Mouse (Mus musculus): ENCODE data around the gene Samd8. TPM values are rescaled to one million over a fixed set of nuclear protein-coding genes. Genes with fewer than 3 reads are reported as not detected.
A peak's percentile ranks its signal among the peaks of the same experiment; 100 is the strongest.

Gene Samd8
- polyA plus RNA-seq, 1 experiment from 2014 or later = 7.1 TPM

DNA sequence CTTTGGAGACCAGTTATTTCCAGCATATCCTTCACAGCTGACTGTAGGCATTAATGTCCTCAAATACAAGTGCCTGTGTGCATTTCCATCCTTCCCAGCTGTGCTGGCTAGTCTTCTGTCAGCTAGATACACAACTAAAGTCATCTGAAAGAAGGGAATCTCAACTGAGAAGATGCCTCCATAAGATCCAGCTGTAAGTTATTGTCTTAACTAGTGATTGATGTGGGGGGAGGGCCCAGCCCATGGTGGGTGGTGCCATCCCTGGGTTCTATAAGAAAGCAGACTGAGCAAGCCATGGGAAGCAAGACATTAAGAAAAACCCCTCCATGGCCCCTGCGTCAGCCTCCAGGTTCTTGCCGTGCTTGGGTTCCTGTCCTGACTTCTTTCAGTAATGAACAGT is 74.6 kb downstream of the Samd8 start, which contains the start of gene Vdac2:
Gene Vdac2 (plus strand): TSS at position 301 of the 400 bp plus-strand sequence.
- no peak within 1 kb of the TSS for H3K9ac ChIP-seq (replicated peaks; ENCODE audit: low read depth)
- no peaks in the 10 kb centered on the region for H3K27me3 ChIP-seq (replicated peaks; ENCODE audit: insufficient read depth, low read length)
- H3K4me2 ChIP-seq (replicated peaks; ENCODE audit: low read depth, low read length) = no peak within 1 kb of the TSS
- peak within 1 kb of the TSS; percentile 33; the same call in 1 of the 2 replicates for H3K27ac ChIP-seq (ENCODE audit: low read length)
- H3K9me3 ChIP-seq (ENCODE audit: low read length) = no peaks in the 10 kb centered on the region
- TF ChIP-seq EP300 (IDR thresholded peaks at IDR 0.05) (no peak), CTCF (IDR thresholded peaks at IDR 0.05) (no peak)
- H3K4me1 ChIP-seq (ENCODE audit: insufficient read depth, low read depth, low read length) = peaks cover 20% of the 10 kb centered on the region; the same call in 1 of the 2 replicates
- DNase-seq (ENCODE audit: low spot score) = no peak
- no peak for ATAC-seq
- H3K4me3 ChIP-seq (ENCODE audit: low read depth, low read length) = no peak within 1 kb of the TSS
- H3K36me3 ChIP-seq (ENCODE audit: insufficient read depth, low read length) = no peaks in the 10 kb centered on the region
- 68% methylated on average over 2 of the region's 2 CpGs for WGBS

DNA sequence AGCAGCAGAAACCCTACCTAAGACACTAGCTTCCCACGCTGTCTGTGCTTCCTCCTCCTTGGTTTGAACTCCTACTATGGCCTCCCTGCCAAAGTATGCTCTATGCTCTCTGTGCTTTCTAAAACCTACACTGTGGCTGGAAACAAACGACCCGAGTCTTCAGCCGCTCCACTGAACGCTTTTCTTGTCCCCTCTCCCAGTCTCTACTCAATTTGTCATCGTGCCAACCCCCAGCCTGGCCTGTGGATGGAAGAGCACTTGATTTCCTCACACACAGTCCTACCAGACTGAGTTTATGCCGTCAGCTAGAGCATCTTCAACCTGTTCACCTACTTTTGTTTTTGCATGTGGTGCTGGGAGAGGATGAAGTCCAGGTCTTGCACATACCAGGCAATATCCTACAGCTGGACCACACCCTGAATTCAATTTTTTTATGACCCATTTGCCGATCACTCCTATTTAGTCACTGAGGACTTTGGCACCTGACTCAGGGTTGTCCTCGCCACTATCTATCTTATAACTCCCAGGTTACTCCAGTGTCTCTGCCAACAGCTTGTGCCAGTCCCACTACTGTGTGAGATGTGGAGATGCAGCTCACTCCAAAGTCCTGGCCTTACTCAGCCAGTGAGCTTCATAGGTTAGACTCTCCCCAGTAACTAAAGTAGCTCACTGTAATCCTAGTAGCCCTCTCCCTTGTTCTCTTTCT is 75.6 kb downstream of the Samd8 start:
- H3K4me2 ChIP-seq (replicated peaks; ENCODE audit: low read depth, low read length) = no peak overlapping the region
- H3K9ac ChIP-seq (replicated peaks; ENCODE audit: low read depth) = no peak overlapping the region
- no peak for ATAC-seq
- no peaks in the 10 kb centered on the region for H3K27me3 ChIP-seq (replicated peaks; ENCODE audit: insufficient read depth, low read length)
- no peak overlapping the region for H3K27ac ChIP-seq (ENCODE audit: low read length)
- no peaks in the 10 kb centered on the region for H3K9me3 ChIP-seq (ENCODE audit: low read length)
- H3K4me3 ChIP-seq (ENCODE audit: low read depth, low read length) = no peak overlapping the region
- no peak for DNase-seq (ENCODE audit: low spot score)
- no peaks in the 10 kb centered on the region for H3K36me3 ChIP-seq (ENCODE audit: insufficient read depth, low read length)
- 51% methylated on average over 9 of the region's 9 CpGs for WGBS
- H3K4me1 ChIP-seq (ENCODE audit: insufficient read depth, low read depth, low read length) = peaks cover 20% of the 10 kb centered on the region; the same call in 1 of the 2 replicates
- TF ChIP-seq EP300 (IDR thresholded peaks at IDR 0.05) = no peak
- TF ChIP-seq CTCF (IDR thresholded peaks at IDR 0.05) = no peak

DNA sequence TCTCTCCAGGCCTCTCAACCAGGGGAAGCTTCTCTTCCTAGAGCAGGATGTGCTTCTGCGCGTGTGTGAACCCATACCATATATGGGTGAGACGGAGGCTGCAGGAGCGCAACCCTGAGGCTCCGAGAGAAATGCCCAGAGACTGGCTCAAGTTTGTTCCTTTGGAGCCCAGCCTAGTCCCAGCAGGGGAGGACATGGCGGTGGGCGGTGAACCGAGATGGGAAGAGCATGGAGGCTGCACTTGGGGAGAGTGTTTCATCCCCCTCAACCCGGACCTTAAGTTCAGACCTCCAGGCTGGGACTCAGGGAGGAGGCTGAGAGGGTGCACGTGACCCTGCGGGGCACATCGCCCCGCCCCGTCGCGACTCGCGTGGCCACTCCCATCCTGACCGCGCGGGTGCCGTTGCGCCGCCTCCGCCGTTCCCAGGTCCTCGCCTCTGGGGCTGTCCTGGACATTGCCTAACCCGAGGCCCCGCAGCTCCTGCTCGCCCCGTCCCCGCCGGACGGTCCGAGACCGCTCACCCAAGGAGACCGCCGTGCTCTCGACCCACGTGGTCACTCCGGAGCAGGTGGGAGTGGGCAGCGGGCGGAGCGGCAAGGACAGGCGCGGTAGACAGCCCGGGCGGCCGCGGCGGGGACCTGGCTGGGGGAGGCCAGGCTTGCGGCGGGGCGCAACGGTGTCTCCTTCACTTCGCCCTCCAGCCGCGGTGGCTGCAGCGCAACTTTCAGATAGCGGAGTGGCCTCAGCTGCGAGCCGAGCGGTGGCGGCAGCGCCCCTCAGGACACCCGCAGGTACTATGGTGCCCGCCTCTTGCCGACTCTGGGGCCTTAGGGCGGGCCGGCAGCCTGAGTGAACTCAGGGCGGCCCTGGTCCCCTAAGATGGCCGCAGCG is 80.8 kb downstream of the Samd8 start:
- DNase-seq (ENCODE audit: low spot score) = peak; percentile 97
- Histone ChIP-seq H3K9ac (replicated peaks; ENCODE audit: low read depth) (peak overlapping the region; percentile 74), H3K4me1 (ENCODE audit: insufficient read depth, low read depth, low read length) (peaks cover 10% of the 10 kb centered on the region; the same call in 1 of the 2 replicates), H3K27ac (ENCODE audit: low read length) (peak overlapping the region; percentile 92), H3K27me3 (replicated peaks; ENCODE audit: insufficient read depth, low read length) (no peaks in the 10 kb centered on the region), H3K36me3 (ENCODE audit: insufficient read depth, low read length) (no peaks in the 10 kb centered on the region; the same call in 1 of the 2 replicates), H3K9me3 (ENCODE audit: low read length) (no peaks in the 10 kb centered on the region), H3K4me2 (replicated peaks; ENCODE audit: low read depth, low read length) (peak overlapping the region; percentile 55), H3K4me3 (ENCODE audit: low read depth, low read length) (peak overlapping the region; percentile 91)
- ATAC-seq = peak; percentile 98
- no peak for TF ChIP-seq EP300 (IDR thresholded peaks at IDR 0.05)
- TF ChIP-seq CTCF (IDR thresholded peaks at IDR 0.05) = peak; percentile 35
- WGBS = under 1% methylated on average over 60 of the region's 73 CpGs

DNA sequence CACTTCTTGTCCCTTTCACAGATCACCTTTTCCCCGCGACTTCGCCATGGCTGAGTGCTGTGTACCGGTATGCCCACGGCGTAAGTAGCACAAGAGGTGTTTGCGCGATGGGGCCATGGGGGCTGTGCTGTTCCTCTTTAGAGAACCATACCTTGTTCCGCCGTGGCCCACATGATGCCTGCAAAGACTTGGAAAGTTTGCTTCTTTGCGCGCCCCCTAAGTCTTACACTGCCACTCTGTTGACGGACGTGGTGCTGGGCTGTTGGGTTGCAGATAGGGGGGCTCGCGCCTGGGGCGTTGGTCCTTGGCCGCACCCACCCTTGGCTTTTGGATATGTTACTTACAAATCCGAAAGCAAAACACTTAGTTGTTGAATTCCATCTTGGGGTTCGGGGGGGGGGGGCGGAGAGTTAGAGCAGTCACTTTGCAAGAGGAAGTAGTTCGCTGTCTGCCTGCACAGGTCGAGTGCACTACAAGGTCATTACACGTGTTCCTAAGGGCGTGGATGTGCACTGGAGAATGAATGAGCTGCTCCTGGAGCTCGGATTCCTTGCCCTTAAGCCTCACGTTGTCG is 81.6 kb downstream of the Samd8 start:
- H3K36me3 ChIP-seq (ENCODE audit: insufficient read depth, low read length) = peaks cover 5% of the 10 kb centered on the region; the same call in 1 of the 2 replicates
- peak overlapping the region; percentile 74 for H3K9ac ChIP-seq (replicated peaks; ENCODE audit: low read depth)
- DNase-seq (ENCODE audit: low spot score) (peak; percentile 81), ATAC-seq (0 out of 2 replicates have a peak, but pooled peaks have one; percentile 1)
- peak overlapping the region; percentile 91 for H3K4me3 ChIP-seq (ENCODE audit: low read depth, low read length)
- peak overlapping the region; percentile 55 for H3K4me2 ChIP-seq (replicated peaks; ENCODE audit: low read depth, low read length)
- no peaks in the 10 kb centered on the region for H3K9me3 ChIP-seq (ENCODE audit: low read length)
- H3K27me3 ChIP-seq (replicated peaks; ENCODE audit: insufficient read depth, low read length) = no peaks in the 10 kb centered on the region
- under 1% methylated on average over 28 of the region's 28 CpGs for WGBS
- TF ChIP-seq EP300 (IDR thresholded peaks at IDR 0.05) (no peak), CTCF (IDR thresholded peaks at IDR 0.05) (0 out of 2 replicates have a peak, but pooled peaks have one; percentile 1)
- peaks cover 4% of the 10 kb centered on the region; the same call in 1 of the 2 replicates for H3K4me1 ChIP-seq (ENCODE audit: insufficient read depth, low read depth, low read length)
- H3K27ac ChIP-seq (ENCODE audit: low read length) = peak overlapping the region; percentile 92

DNA sequence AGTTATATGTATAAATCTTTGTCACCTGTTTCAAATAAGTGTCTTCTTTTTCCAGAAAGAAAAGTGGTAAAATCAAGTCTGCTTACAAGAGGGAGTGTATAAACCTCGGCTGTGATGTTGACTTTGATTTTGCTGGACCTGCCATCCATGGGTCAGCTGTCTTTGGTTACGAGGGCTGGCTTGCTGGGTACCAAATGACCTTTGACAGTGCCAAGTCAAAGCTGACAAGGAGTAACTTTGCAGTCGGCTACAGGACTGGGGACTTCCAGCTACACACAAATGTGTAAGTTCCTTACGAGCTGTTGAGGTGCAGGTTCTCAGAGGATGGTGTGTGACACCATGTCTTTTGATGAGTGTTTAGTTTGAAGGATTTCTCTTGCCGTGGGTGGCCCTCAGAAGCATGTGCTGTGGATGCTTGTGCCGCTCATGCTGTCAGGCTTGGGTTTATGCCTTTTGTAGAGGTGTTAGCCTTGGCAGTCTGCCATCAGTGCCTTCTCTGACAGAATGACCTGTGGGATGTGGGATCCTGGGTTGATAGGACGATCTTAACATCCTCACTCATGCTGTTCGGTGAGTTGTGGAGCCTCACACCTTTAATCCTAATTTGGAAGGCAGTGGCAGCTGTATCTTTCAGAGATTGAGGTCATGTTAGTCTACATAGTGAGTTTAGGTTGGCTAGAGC is 88.1 kb downstream of the Samd8 start:
- 52% methylated on average over 8 of the region's 8 CpGs for WGBS
- H3K27ac ChIP-seq (ENCODE audit: low read length) = no peak overlapping the region
- H3K27me3 ChIP-seq (replicated peaks; ENCODE audit: insufficient read depth, low read length) = no peaks in the 10 kb centered on the region
- DNase-seq (ENCODE audit: low spot score) (no peak), ATAC-seq (no peak)
- no peak overlapping the region for H3K4me3 ChIP-seq (ENCODE audit: low read depth, low read length)
- H3K9ac ChIP-seq (replicated peaks; ENCODE audit: low read depth) = no peak overlapping the region
- no peaks in the 10 kb centered on the region for H3K4me1 ChIP-seq (ENCODE audit: insufficient read depth, low read depth, low read length)
- H3K36me3 ChIP-seq (ENCODE audit: insufficient read depth, low read length) = peaks cover 40% of the 10 kb centered on the region
- TF ChIP-seq CTCF (IDR thresholded peaks at IDR 0.05) (no peak), EP300 (IDR thresholded peaks at IDR 0.05) (no peak)
- no peaks in the 10 kb centered on the region for H3K9me3 ChIP-seq (ENCODE audit: low read length)
- H3K4me2 ChIP-seq (replicated peaks; ENCODE audit: low read depth, low read length) = no peak overlapping the region
